Mouse (Mus musculus): ENCODE data around the gene Dab1. TPM values are rescaled to one million over a fixed set of nuclear protein-coding genes. Genes with fewer than 3 reads are reported as not detected.

Dab1 gene
- polyA plus RNA-seq, 1 experiment from 2014 or later, result 3.6 TPM

DNA sequence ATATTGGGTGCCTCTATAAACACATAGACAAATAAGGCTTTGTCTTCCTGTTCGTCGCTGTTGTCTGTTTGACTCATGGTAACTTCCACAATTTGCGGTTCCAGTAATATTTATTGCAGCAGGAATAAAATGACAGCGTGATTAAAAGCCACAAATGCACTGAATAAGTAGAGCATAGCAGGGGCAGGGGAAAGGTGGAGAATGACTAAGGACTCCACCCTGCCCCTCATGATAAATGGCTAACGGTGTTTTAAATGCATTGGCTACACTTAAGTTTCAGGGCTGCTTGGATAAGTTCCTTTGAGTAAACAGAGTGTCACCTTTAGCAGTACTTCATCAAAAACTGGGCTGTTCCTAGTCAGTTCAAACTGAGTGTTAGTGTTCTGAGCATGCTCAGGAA lies 1000.3 kb downstream of the Dab1 start:
- peaks cover 3% of the 10 kb centered on the region; the same call in 1 of the 2 replicates for H3K27me3 ChIP-seq (ENCODE audit: insufficient read depth, poor library complexity, severe bottlenecking)

DNA sequence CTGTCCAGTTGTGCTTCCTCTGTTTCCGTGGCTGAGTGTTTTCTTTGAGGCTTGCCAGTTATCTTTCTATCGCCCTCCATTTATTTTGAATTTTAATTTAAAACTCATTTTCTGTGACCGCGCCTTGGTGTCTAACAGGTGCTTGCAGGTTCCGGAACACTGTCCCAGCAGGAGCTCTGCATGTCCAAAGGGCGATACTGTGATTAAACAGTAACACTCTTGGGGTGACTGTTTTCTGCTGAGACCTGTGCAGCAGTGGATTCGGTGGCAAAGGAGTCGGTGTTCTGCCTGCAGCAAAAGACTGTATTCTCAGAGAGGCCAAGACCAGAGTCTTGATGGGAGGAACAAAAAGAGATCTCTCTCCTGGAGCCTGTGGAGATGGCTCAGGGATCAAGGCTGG lies 1006.2 kb downstream of the Dab1 start:
- peak; percentile 11 for DNase-seq (ENCODE audit: low spot score)
- Histone ChIP-seq H3K4me3 (no peak overlapping the region), H3K36me3 (no peaks in the 10 kb centered on the region), H3K4me1 (no peaks in the 10 kb centered on the region), H3K27me3 (ENCODE audit: insufficient read depth, poor library complexity, severe bottlenecking) (no peaks in the 10 kb centered on the region), H3K27ac (no peak overlapping the region), H3K9me3 (no peaks in the 10 kb centered on the region)
- 87% methylated on average over 8 of the region's 8 CpGs for WGBS

More for the DNA sequence above, 1000.3 kb downstream of the Dab1 start:
- peak; percentile 2 for DNase-seq (ENCODE audit: low spot score)
- Histone ChIP-seq H3K9me3 (no peaks in the 10 kb centered on the region), H3K4me3 (no peak overlapping the region), H3K27ac (no peak overlapping the region), H3K36me3 (no peaks in the 10 kb centered on the region), H3K4me1 (no peaks in the 10 kb centered on the region)
- 81% methylated on average over 5 of the region's 5 CpGs for WGBS

DNA sequence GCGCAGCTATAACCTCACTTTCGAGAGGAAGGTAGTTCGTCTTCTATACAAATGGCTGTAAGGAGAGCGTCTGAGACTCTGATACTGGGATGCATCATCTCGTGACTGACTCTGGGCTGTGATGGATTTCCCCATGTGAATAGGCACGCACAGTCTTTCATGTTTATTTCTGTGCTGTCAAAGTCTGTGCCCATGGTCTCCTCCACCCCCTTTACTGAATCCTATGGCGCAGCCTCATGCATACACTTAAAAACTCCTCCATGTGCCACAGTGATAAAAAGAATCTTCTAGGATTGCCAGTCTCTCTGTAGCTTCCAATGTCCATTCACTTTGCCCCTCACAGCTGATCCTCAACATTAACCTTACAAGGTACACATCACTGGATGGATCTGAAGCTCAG lies 1009.5 kb downstream of the Dab1 start:
- 86% methylated on average over 7 of the region's 7 CpGs for WGBS
- Histone ChIP-seq H3K9me3 (no peaks in the 10 kb centered on the region), H3K36me3 (no peaks in the 10 kb centered on the region), H3K27ac (no peak overlapping the region), H3K4me1 (no peaks in the 10 kb centered on the region), H3K27me3 (ENCODE audit: insufficient read depth, poor library complexity, severe bottlenecking) (no peaks in the 10 kb centered on the region), H3K4me3 (no peak overlapping the region)
- DNase-seq (ENCODE audit: low spot score), result peak; percentile 30

- WGBS, result 89% methylated on average over 4 of the region's 4 CpGs
- H3K27ac ChIP-seq, result no peak overlapping the region
- H3K4me1 ChIP-seq, result no peaks in the 10 kb centered on the region
- no peak for DNase-seq (ENCODE audit: low spot score)
- no peaks in the 10 kb centered on the region for H3K27me3 ChIP-seq (ENCODE audit: insufficient read depth, poor library complexity, severe bottlenecking)
- no peaks in the 10 kb centered on the region for H3K9me3 ChIP-seq
- H3K36me3 ChIP-seq, result no peaks in the 10 kb centered on the region
- H3K4me3 ChIP-seq, result no peak overlapping the region
These were observed 1017.9 kb downstream of the Dab1 start for GRCm38 (mm10) chr4:104637016-104637415.

- no peaks in the 10 kb centered on the region for H3K4me1 ChIP-seq
- 89% methylated on average over 5 of the region's 5 CpGs for WGBS
- no peak for DNase-seq (ENCODE audit: low spot score)
- no peaks in the 10 kb centered on the region for H3K27me3 ChIP-seq (ENCODE audit: insufficient read depth, poor library complexity, severe bottlenecking)
- no peaks in the 10 kb centered on the region for H3K36me3 ChIP-seq
- H3K4me3 ChIP-seq, result no peak overlapping the region
- no peak overlapping the region for H3K27ac ChIP-seq
- H3K9me3 ChIP-seq, result no peaks in the 10 kb centered on the region
These were observed 1021.5 kb downstream of the Dab1 start for GRCm38 (mm10) chr4:104640617-104641016.

DNA sequence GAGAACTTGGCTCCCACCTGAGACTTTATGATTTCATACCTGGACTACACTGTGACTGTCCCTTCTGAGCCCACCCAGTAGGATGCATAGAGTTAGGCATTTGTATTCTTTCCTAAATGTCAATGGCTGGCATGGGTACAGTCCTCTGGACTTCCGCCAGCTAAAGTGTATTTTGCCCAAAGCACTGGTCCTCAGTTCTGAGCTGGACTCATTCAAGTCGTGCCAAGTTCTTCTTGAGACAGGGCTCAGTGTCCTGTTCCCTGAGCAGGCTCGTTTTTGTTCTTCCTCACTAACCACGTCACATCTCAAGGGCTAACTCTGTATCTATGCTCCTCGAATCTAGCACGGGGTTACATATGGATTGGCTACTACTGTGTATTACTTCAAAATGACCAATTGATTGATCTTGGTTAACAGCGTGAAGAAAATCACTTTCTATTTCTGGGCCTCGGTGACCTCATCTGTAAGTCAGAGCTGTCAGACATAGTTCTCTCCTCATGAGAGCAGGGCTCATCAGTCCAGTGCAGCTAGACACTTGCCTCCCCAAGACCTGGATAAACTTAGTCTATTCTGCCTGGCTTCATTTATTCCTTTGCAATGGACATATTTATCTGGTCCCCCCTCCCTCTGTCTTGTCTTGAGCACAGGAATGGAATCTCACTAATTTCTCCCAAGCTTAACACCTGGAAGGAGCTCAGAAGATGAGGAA lies 1023.8 kb downstream of the Dab1 start:
- 78% methylated on average over 8 of the region's 8 CpGs for WGBS
- DNase-seq (ENCODE audit: low spot score), result no peak
- H3K27ac ChIP-seq, result no peak overlapping the region
- H3K27me3 ChIP-seq (ENCODE audit: insufficient read depth, poor library complexity, severe bottlenecking), result no peaks in the 10 kb centered on the region
- H3K36me3 ChIP-seq, result no peaks in the 10 kb centered on the region
- no peak overlapping the region for H3K4me3 ChIP-seq
- no peaks in the 10 kb centered on the region for H3K4me1 ChIP-seq
- no peaks in the 10 kb centered on the region for H3K9me3 ChIP-seq

DNA sequence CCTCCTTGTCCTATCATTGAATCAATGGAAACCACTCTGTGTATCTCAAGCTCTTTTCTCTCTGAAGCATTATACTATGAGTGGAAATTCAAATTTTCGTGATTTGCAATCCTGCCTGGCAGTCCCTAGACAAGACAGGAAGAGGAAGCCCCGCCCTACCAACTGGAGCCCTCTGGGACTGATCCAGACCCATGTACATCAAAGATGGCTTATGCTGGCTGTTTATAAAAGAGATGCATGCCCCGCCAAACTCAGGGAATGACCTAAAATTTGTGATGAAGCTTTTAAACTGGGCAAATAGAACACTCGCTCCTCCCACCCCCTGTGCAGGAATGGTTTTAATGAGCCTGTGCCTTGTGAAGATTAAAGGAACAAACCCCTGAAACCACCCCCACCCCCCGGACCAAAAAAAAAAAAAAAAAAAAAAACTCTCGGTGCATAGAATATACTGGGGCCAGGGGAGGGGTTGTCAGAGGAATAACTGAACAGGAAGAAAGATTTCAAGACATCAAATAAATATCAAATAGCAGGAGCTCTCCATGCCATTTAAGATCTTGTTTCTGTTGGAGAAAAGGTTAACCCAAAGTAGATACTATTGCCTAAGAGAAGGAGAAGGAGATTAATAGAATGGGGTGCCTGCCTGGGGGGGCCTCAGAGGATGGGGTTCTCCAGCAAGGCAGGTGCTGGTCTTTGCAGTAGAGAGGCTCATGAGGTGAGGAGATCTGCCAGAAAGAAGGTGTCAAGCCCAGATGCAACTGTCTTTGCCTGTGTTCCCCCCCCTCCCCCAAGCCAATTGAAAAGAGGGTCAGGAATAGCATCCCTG lies 1024.6 kb downstream of the Dab1 start:
- Histone ChIP-seq H3K27me3 (ENCODE audit: insufficient read depth, poor library complexity, severe bottlenecking) (no peaks in the 10 kb centered on the region), H3K4me1 (no peaks in the 10 kb centered on the region), H3K27ac (no peak overlapping the region), H3K36me3 (no peaks in the 10 kb centered on the region), H3K4me3 (no peak overlapping the region), H3K9me3 (no peaks in the 10 kb centered on the region)
- WGBS, result 73% methylated on average over 6 of the region's 6 CpGs
- no peak for DNase-seq (ENCODE audit: low spot score)

- Histone ChIP-seq H3K9me3 (no peaks in the 10 kb centered on the region), H3K4me3 (no peak overlapping the region), H3K27ac (no peak overlapping the region), H3K4me1 (no peaks in the 10 kb centered on the region), H3K36me3 (no peaks in the 10 kb centered on the region), H3K27me3 (ENCODE audit: insufficient read depth, poor library complexity, severe bottlenecking) (no peaks in the 10 kb centered on the region)
- WGBS, result 76% methylated on average over 3 of the region's 3 CpGs
- no peak for DNase-seq (ENCODE audit: low spot score)
These were observed 1025.1 kb downstream of the Dab1 start for GRCm38 (mm10) chr4:104644357-104644630.

GRCm38 (mm10) chr4:104644862-104645261 lies 1025.7 kb downstream of the Dab1 start:
- Histone ChIP-seq H3K9me3 (no peaks in the 10 kb centered on the region), H3K27ac (no peak overlapping the region), H3K4me1 (no peaks in the 10 kb centered on the region), H3K36me3 (no peaks in the 10 kb centered on the region), H3K27me3 (ENCODE audit: insufficient read depth, poor library complexity, severe bottlenecking) (no peaks in the 10 kb centered on the region), H3K4me3 (no peak overlapping the region)
- DNase-seq (ENCODE audit: low spot score), result no peak
- WGBS, result 97% methylated on average over 4 of the region's 4 CpGs

DNA sequence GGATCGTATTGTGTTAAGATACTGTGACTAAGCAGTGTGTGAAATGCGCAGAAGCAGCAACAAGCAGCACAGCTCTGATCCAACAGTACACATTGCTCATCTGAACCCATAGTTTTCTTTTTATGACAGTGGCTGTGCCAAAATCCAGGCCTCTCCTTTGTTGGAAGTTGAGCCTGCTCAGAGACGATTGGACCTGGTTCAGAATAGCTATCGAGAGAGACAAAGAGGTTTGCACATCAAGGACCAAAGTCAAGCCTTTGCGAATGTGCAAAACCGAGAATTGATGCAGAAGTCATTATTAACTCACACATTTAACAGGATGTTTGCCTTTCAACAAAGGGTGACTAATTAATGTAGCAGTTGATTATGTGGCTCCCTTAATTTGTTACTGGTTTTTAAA lies 1032.6 kb downstream of the Dab1 start:
- Histone ChIP-seq H3K9me3 (no peaks in the 10 kb centered on the region), H3K4me1 (0 out of 2 replicates have a peak, but pooled peaks cover 4% of the 10 kb centered on the region), H3K27me3 (ENCODE audit: insufficient read depth, poor library complexity, severe bottlenecking) (no peaks in the 10 kb centered on the region), H3K36me3 (no peaks in the 10 kb centered on the region), H3K4me3 (no peak overlapping the region), H3K27ac (no peak overlapping the region)
- no peak for DNase-seq (ENCODE audit: low spot score)
- WGBS, result 67% methylated on average over 6 of the region's 6 CpGs

GRCm38 (mm10) chr4:104656728-104657127 lies 1037.6 kb downstream of the Dab1 start:
- DNase-seq (ENCODE audit: low spot score), result no peak
- Histone ChIP-seq H3K4me3 (no peak overlapping the region), H3K27me3 (ENCODE audit: insufficient read depth, poor library complexity, severe bottlenecking) (no peaks in the 10 kb centered on the region), H3K36me3 (no peaks in the 10 kb centered on the region), H3K27ac (peak overlapping the region; percentile 19; the same call in 1 of the 2 replicates), H3K4me1 (peaks cover 11% of the 10 kb centered on the region; the same call in 1 of the 2 replicates), H3K9me3 (no peaks in the 10 kb centered on the region)
- WGBS, result 55% methylated on average over 7 of the region's 7 CpGs

- no peak for DNase-seq (ENCODE audit: low spot score)
- H3K36me3 ChIP-seq, result no peaks in the 10 kb centered on the region
- no peak overlapping the region for H3K27ac ChIP-seq
- no peaks in the 10 kb centered on the region for H3K4me1 ChIP-seq
- no peak overlapping the region for H3K4me3 ChIP-seq
- no peaks in the 10 kb centered on the region for H3K27me3 ChIP-seq (ENCODE audit: insufficient read depth, poor library complexity, severe bottlenecking)
- WGBS, result 70% methylated on average over 12 of the region's 12 CpGs
- H3K9me3 ChIP-seq, result no peaks in the 10 kb centered on the region
These were observed 1043.9 kb downstream of the Dab1 start for GRCm38 (mm10) chr4:104662841-104663614.

GRCm38 (mm10) chr4:104665553-104665952 lies 1046.4 kb downstream of the Dab1 start:
- Histone ChIP-seq H3K27ac (no peak overlapping the region), H3K4me1 (no peaks in the 10 kb centered on the region), H3K9me3 (no peaks in the 10 kb centered on the region), H3K4me3 (no peak overlapping the region), H3K36me3 (no peaks in the 10 kb centered on the region), H3K27me3 (ENCODE audit: insufficient read depth, poor library complexity, severe bottlenecking) (no peaks in the 10 kb centered on the region)
- DNase-seq (ENCODE audit: low spot score), result peak; percentile 81

Data from heart, embryonic 10.5 days (tissue).